Mouse (Mus musculus): Measurements from ENCODE around the gene Avpi1.

GRCm38 (mm10) chr19:42163764-42164163 is 34.9 kb upstream of the Avpi1 start, which contains the start of gene Zfyve27:
- TF ChIP-seq CTCF (conservative IDR thresholded peaks at IDR 0.05; ENCODE audit: low read length) (no peak), NANOG (IDR thresholded peaks at IDR 0.05; ENCODE audit: borderline replicate concordance, low read length) (no peak)

All from E14TG2a.4 (cell line).